Mouse (Mus musculus) erythroblast, adult 5-6 weeks (primary cell): ENCODE measurements at regions not wholly inside any gene's neighbourhood (a gene's known extent, or its start where the extent isn't known, plus 50 kb on each side); places are given as distances from the start of the nearest gene placed in this dataset.

Experiments used
- ATAC-seq: replicated peaks from 2 replicates; pipeline ENCODE4 v1.8.0; 2016; ENCODE audit warnings: moderate number of reproducible peaks, mild to moderate bottlenecking, moderate TSS enrichment, inconsistent platforms; ENCODE audit not compliant: poor library complexity, low FRiP score, severe bottlenecking

DNA sequence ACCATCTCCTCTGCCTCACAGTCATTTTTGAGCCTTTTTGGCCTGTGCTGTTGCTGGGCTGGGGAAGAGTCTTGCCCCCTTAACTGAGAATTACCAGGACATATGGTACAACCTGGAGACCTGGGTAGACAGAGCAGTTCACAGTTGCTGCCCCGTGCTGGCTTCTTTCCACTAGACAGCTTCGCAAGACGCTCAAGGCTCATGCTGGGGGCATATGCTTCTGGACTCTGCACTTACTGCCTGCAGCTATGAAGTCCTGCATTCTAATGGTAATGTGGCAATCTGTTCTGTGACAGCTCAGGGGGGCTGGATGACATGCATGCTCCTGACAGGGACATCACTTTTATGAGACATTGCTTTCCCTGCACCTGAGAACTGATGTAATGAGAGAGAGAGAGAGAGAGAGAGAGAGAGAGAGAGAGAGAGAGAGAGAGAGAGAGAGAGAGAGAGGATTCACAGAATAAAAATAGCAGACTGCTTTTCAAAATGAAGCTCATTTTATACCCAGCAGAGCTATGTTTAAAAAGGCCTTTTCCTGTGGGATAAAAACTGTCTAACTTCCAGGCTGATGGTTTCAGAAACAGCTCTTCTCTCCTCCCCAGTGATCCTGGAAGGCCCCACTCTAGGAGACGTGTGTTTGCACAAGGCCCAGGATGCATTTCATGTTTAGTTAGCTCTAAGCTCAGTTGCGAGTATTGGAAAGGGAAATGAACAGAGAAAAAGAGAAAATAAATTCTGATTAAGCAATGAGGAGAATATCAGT is 405.5 kb downstream of the Sox11 start:
- ATAC-seq: no peak

DNA sequence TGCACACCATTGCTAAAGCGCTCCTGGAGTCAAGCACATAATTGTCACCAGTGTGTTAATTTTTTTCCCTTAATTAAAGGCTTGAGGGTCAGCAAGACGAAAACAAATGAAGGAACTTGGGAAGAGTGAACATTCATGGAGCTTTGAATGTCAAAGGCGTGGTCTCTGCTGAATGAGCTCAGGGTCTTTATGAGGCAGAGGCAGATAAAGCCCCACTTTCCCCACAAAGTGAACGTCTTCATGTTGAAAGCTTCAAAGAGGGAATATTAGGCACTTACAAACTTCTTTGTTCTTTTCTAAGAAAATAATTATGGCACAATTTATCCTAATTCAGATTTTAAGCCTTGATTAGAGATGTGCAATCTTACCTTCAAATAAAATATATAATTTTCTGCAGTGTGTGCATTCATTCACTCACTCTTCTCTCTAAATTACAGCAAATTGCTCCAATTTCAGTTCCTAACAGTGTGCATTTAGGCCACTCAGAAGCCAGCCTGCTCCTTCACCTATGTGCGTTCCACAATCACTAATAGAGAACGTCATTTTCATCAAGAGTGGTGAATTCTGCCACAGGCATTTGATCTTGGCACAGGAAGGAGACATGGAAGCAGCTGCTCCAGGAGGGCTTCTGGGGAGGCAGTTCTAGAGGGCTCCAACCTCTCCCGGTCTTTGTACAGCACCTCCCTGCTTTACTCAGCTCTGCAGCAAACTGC is 412.1 kb downstream of the Sox11 start:
- ATAC-seq: no peak

- ATAC-seq: no peak
Measured at GRCm38 (mm10) chr12:26906126-26906525, 436.2 kb downstream of the Sox11 start.

- ATAC-seq: no peak
Measured at GRCm38 (mm10) chr12:26903894-26904272, 434.9 kb downstream of the Cmpk2 start.

DNA sequence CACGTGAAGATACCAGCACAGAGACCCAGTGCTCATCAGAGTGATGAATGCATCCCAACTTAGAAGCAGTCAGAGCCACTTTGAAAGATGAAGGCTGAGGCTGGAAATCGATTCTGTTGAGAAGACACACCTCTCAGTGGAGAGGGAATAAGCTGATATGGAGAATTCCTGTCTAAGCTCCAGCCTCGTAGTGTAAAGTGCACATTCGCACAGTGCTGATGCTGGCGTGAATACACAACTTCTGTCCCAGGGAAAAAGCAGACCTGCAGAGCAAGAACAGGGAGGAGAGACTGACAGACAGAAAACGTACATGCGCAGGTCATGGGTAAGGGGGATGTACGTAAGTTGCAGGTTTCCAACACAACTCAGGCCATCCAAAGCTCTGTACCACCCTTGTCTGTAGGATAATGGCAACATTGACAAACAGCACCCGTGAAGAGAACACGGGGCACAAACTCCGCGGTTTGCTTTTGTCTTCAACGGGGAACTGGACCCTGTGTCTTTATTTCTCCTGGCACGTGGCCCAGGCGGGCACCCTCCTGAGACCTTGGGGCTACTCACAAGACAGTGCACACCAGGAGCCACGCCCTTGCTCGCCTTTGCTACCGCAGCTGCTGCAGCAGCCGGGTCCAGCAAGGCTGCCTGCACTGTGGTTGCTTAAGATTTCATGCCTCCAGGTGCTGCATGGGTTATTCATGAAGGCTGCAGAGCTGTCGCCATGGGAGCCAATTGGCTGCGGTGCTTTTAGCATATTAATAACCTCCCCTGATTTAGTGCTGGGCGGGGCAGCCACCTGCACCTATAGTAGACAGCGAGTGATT is 434.3 kb downstream of the Cmpk2 start:
- no peak for ATAC-seq

DNA sequence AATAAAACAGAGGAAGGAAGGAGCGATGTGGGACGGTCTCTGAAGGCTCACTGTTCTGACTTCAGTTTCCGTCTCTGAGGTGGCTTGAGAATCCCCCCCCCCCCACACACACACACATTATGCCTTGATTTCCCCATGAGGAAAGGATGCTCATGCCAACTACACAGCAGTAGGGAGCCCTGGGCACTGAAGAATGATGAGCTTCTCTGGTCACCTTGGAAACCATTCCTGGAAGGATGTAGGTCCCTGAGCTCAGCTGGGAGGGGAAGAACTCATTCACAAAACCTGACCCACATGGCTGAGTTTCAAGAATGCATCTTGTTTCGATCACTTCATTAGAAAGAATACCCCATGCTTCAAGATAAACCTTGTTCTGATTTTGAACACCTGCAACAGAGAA is 422.2 kb downstream of the Cmpk2 start:
- ATAC-seq: no peak

GRCm38 (mm10) chr12:26886635-26887014 is 417.6 kb downstream of the Cmpk2 start:
- no peak for ATAC-seq

GRCm38 (mm10) chr12:26885831-26886634 is 417.0 kb downstream of the Cmpk2 start:
- no peak for ATAC-seq

GRCm38 (mm10) chr12:26885083-26885482 is 416.1 kb downstream of the Cmpk2 start:
- no peak for ATAC-seq

- no peak for ATAC-seq
Measured at GRCm38 (mm10) chr12:26884156-26884555, 415.2 kb downstream of the Cmpk2 start.

DNA sequence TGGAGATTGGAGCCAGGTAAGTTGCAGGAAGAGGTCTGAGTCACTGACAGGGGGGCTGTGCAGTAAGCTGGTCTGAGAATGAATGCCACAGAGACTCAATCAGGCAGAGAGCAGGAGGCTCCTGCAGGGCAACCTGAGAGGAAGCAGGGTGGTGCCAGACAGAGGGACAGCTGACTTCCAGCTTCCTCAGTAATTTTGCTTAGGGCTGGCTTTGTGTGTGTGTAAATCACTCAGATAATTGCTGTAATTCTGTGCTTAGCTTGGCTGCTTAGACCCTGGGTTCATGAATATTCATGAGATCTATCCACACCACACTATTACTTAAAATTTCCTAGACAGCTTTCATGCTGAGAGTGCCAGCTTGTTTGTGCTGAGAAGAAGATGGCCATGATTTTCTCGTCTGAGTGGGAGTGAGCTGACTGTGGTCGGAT is 408.7 kb downstream of the Cmpk2 start:
- no peak for ATAC-seq

DNA sequence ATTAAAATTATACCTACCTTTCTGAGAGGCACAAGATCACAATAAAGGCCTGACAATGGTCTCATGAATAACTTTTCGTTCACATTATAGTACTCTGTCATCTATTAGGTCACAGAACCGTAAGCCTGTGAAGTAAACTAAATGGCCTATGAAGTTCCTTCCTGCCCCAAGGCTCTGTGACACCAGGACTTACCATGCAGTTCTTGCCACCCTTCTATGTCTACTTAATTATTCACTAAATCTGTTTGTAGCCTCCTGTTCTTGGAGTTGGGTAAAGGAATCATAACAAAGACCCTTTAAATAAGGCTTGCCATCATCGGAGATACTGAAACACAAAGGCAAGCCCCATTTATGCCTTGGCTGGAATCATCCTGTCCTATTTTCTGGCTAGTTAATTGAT is 408.3 kb downstream of the Cmpk2 start:
- no peak for ATAC-seq

DNA sequence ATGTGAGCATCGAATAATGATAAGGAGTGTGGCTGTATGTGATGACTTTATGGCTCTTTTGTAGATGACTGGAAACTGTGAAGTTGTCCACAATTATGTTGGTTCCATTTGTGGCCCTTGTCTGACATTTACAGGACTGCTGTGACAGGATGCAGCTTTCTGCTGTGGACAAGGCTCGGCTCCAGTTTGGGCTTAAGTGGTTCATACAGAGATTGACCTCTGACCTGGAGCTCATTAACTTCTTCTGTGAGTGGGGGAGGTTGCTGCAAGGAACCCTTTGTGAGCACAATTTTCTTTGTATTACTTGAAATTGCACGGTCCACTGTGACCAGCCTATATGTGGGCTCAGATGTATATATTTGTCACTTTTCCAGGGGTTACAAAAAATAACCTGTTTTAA is 403.5 kb downstream of the Cmpk2 start:
- no peak for ATAC-seq

GRCm38 (mm10) chr12:26867731-26868130 is 398.7 kb downstream of the Cmpk2 start:
- no peak for ATAC-seq

DNA sequence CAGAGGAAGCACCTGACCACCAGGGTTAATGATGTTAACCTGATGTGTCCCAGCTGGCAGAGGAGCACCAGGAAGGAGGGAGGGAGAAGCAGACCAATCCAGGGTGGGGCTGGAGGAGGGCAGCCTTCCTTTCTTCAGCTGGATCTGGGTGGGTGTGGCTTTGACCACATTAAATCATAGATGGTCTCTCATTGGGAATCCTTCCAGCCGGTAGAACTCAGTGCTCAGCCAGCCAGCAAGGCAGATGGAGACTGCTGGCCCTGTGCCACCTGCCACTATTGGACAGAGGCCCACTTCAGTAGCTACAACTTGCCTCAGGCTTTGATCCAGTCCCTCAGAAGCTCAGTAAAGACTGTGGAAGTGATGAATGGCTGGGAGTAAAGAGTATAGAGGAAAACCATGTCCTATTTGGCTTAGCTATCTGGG is 386.1 kb downstream of the Cmpk2 start:
- no peak for ATAC-seq

DNA sequence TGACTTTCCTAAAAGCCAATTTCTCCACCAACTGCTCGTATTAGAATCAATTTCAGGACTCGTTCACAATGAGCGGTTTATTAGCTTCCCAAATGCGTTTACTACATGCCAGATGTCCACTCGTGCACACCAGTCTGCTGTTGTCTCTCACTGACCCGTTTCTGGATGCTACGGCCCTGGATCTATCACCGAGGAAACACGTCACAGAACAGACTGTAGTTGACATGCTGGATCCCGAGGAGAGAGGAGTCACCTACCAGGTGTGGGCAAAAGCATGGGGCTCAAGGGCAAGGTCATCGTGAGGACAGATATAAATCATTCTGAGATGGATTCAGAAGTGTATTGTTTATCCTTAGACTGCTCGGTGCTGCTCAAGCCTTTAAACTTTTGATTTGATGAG is 375.9 kb downstream of the Cmpk2 start:
- ATAC-seq: no peak

DNA sequence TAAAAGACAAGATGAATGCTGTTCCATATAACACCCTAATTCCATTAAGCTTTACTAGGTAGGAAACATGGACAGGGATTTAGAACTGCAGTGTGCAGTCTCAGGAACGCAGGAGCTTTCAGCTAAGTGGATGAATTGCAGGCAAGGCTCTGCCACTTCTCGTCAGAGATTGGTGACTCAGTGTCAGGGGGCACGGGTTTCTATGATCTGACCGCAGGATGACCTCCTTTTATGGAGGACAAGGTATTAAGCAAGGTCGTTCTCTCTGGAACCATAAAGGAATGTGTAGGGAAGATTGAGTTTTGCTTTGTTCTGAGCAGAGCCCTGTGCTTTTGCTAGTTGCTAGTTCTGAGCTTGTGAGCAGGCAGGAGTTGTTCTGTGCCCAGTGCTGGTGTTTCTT is 373.7 kb downstream of the Cmpk2 start:
- ATAC-seq: no peak

GRCm38 (mm10) chr12:26821257-26821968 is 352.4 kb downstream of the Cmpk2 start:
- ATAC-seq: no peak

- no peak for ATAC-seq
Measured at GRCm38 (mm10) chr12:26817866-26818265, 348.9 kb downstream of the Cmpk2 start.
